Mouse (Mus musculus): ENCODE data around the gene Hip1r. TPM values are rescaled to one million over a fixed set of nuclear protein-coding genes. Genes with fewer than 3 reads are reported as not detected.

Hip1r gene
- polyA plus RNA-seq, 1 experiment from 2014 or later = 13.5 TPM

DNA sequence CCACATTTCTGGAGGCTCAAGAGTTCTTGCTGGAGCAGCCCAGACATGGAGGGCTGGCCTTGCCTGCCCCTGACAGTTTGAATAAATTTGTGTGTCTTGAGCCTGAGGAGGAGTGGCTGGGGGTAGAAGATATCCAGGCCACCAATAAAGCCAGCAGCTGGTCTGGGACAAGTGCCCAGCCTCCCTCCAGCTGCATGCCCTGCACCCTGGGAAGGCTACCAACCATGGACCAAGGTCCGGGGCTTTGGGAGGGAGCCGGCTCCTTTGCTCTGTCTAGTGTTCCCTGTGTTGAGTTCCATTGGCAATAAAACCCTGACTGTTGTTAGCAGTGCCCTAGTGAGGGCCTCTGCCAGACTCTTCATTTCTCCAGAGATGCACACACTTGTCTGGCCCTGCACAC is 29.4 kb downstream of the Hip1r start:
- H3K27me3 ChIP-seq (ENCODE audit: insufficient read depth, low read length) = no peaks in the 10 kb centered on the region
- H3K4me1 ChIP-seq (ENCODE audit: insufficient read depth) = peaks cover 8% of the 10 kb centered on the region
- H3K36me3 ChIP-seq (replicated peaks; ENCODE audit: insufficient read depth, low read length) = peaks cover 62% of the 10 kb centered on the region
- DNase-seq (no peak), ATAC-seq (no peak)
- TF ChIP-seq EP300 (IDR thresholded peaks at IDR 0.05; ENCODE audit: low read depth) = no peak
- no peak for TF ChIP-seq CTCF (IDR thresholded peaks at IDR 0.05; ENCODE audit: low read depth)
- H3K4me2 ChIP-seq (ENCODE audit: low read depth, low read length) = no peak overlapping the region
- H3K27ac ChIP-seq (ENCODE audit: low read depth) = peak overlapping the region; percentile 80
- WGBS (ENCODE audit: insufficient replicate concordance) = 74% methylated on average over 2 of the region's 2 CpGs
- H3K9me3 ChIP-seq (ENCODE audit: low read length) = no peaks in the 10 kb centered on the region
- no peak overlapping the region for H3K4me3 ChIP-seq (ENCODE audit: low read depth, low read length)
- no peak overlapping the region for H3K9ac ChIP-seq (replicated peaks)

DNA sequence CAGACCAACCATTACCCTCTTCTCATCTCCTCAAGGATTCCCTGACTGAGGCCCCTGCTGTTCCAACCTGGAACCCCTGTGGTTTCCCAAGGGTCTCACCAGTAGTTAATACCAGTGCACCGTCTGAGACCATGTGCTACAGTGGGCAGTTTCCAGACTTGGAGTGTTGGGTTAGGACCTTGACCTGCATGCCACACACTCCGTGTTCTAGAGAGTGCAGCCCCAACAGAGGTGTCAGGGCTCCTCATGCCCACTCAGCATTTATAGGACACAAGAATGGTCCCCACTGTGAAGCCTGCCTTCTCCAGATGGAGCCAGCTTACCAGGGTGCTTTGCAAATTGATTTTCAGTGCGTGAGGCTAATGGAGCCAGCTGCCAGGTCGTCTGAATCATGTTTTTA is 29.9 kb downstream of the Hip1r start:
- Histone ChIP-seq H3K4me1 (ENCODE audit: insufficient read depth) (peaks cover 8% of the 10 kb centered on the region), H3K9me3 (ENCODE audit: low read length) (no peaks in the 10 kb centered on the region), H3K4me3 (ENCODE audit: low read depth, low read length) (no peak overlapping the region), H3K36me3 (replicated peaks; ENCODE audit: insufficient read depth, low read length) (peaks cover 66% of the 10 kb centered on the region), H3K4me2 (ENCODE audit: low read depth, low read length) (no peak overlapping the region), H3K27ac (ENCODE audit: low read depth) (peak overlapping the region; percentile 80), H3K27me3 (ENCODE audit: insufficient read depth, low read length) (no peaks in the 10 kb centered on the region), H3K9ac (replicated peaks) (no peak overlapping the region)
- WGBS (ENCODE audit: insufficient replicate concordance) = 64% methylated on average over 4 of the region's 4 CpGs
- ATAC-seq (no peak), DNase-seq (no peak)
- no peak for TF ChIP-seq CTCF (IDR thresholded peaks at IDR 0.05; ENCODE audit: low read depth)
- TF ChIP-seq EP300 (IDR thresholded peaks at IDR 0.05; ENCODE audit: low read depth) = no peak

DNA sequence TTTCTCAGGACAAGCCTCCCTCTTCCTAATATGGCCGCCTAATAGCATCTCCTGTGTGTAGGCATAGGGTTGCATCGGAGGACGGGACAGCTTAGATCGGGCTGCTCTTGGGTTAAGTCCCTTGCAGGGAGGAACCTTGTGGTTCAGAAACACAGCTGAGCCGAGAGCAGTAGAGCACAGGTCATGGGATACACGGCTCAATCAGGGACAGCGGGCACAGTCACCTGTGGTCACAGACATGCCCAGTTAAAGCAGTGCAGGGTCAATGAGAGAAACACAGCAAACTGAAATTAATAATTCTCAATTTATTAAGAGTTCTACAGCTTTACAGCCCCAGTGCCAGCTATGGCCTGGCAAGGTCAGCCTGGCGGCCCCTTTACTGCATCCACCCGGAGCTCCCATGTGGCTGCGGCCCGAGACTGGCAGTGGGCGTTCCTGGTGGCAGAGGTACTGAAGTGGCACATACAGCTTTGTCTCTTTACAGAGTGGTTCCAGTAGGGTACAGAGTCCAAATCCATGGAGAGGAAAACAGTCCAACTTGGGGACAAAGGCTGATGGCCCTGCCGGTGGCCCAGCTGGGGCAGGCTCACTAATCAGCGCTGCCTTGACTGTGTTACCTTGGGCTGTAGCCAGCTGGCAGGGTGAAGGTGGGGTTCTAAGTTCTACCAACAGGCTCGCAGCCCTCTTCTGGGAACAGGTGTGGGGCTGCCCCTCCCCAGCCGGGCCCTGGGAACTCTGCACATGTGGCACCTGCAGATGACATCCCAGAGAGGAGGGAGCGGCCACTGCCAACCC is 31.1 kb downstream of the Hip1r start:
- H3K27me3 ChIP-seq (ENCODE audit: insufficient read depth, low read length) = no peaks in the 10 kb centered on the region
- 73% methylated on average over 17 of the region's 17 CpGs for WGBS (ENCODE audit: insufficient replicate concordance)
- no peaks in the 10 kb centered on the region for H3K9me3 ChIP-seq (ENCODE audit: low read length)
- H3K27ac ChIP-seq (ENCODE audit: low read depth) = peak overlapping the region; percentile 80
- H3K4me2 ChIP-seq (ENCODE audit: low read depth, low read length) = no peak overlapping the region
- H3K4me1 ChIP-seq (ENCODE audit: insufficient read depth) = peaks cover 10% of the 10 kb centered on the region
- DNase-seq (peak; percentile 81), ATAC-seq (peak; percentile 90)
- H3K4me3 ChIP-seq (ENCODE audit: low read depth, low read length) = no peak overlapping the region
- H3K9ac ChIP-seq (replicated peaks) = no peak overlapping the region
- peaks cover 73% of the 10 kb centered on the region for H3K36me3 ChIP-seq (replicated peaks; ENCODE audit: insufficient read depth, low read length)
- 0 out of 2 replicates have a peak, but pooled peaks have one; percentile 4 for TF ChIP-seq CTCF (IDR thresholded peaks at IDR 0.05; ENCODE audit: low read depth)
- TF ChIP-seq EP300 (IDR thresholded peaks at IDR 0.05; ENCODE audit: low read depth) = peak; percentile 58

DNA sequence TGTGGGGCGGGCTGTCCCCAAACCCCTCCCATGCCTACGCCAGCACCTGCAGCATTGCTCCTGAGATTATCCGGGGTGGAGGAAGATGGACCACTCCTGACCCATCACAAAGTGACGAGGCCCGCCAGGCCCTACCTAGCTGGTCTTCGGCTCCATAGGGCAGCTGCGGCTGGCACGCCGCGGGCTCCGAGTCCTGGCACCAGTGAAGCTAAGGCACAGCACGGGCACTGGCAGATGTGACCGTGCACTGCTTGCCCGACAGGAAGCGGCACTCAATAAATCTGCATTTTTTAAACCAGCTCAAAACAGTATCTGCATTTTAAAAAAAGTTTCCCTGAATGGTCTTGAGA is 31.7 kb downstream of the Hip1r start:
- Histone ChIP-seq H3K4me3 (ENCODE audit: low read depth, low read length) (no peak overlapping the region), H3K27ac (ENCODE audit: low read depth) (peak overlapping the region; percentile 80), H3K27me3 (ENCODE audit: insufficient read depth, low read length) (no peaks in the 10 kb centered on the region), H3K36me3 (replicated peaks; ENCODE audit: insufficient read depth, low read length) (peaks cover 74% of the 10 kb centered on the region), H3K4me2 (ENCODE audit: low read depth, low read length) (no peak overlapping the region), H3K4me1 (ENCODE audit: insufficient read depth) (peaks cover 14% of the 10 kb centered on the region), H3K9ac (replicated peaks) (no peak overlapping the region), H3K9me3 (ENCODE audit: low read length) (no peaks in the 10 kb centered on the region)
- DNase-seq = no peak
- no peak for ATAC-seq
- TF ChIP-seq EP300 (IDR thresholded peaks at IDR 0.05; ENCODE audit: low read depth) (no peak), CTCF (IDR thresholded peaks at IDR 0.05; ENCODE audit: low read depth) (no peak)
- 92% methylated on average over 15 of the region's 15 CpGs for WGBS (ENCODE audit: insufficient replicate concordance)

DNA sequence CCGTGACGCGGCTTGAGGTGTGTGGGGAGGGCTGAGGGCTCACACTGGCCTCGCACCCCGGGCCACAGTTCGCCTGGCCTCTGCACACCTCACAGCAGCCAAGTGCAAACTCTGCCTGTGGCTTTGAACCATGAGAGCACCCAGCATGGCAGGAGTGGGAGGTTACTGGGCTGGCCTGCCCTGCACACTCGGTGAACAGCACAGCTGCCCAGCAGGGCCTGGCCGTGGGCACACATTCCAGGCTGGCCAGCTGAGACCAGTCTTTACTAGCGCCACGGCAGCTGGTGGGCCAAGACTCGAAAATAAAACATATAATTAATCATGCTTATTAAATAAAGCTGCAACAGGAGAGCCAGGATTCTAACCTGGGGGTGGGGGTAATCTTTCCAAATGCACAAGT is 32.2 kb downstream of the Hip1r start:
- Histone ChIP-seq H3K4me1 (ENCODE audit: insufficient read depth) (peaks cover 19% of the 10 kb centered on the region), H3K4me3 (ENCODE audit: low read depth, low read length) (no peak overlapping the region), H3K36me3 (replicated peaks; ENCODE audit: insufficient read depth, low read length) (peaks cover 79% of the 10 kb centered on the region), H3K27ac (ENCODE audit: low read depth) (no peak overlapping the region), H3K9me3 (ENCODE audit: low read length) (no peaks in the 10 kb centered on the region), H3K9ac (replicated peaks) (no peak overlapping the region), H3K27me3 (ENCODE audit: insufficient read depth, low read length) (no peaks in the 10 kb centered on the region), H3K4me2 (ENCODE audit: low read depth, low read length) (no peak overlapping the region)
- WGBS (ENCODE audit: insufficient replicate concordance) = 83% methylated on average over 11 of the region's 11 CpGs
- ATAC-seq = no peak
- no peak for DNase-seq
- TF ChIP-seq EP300 (IDR thresholded peaks at IDR 0.05; ENCODE audit: low read depth) (no peak), CTCF (IDR thresholded peaks at IDR 0.05; ENCODE audit: low read depth) (no peak)

DNA sequence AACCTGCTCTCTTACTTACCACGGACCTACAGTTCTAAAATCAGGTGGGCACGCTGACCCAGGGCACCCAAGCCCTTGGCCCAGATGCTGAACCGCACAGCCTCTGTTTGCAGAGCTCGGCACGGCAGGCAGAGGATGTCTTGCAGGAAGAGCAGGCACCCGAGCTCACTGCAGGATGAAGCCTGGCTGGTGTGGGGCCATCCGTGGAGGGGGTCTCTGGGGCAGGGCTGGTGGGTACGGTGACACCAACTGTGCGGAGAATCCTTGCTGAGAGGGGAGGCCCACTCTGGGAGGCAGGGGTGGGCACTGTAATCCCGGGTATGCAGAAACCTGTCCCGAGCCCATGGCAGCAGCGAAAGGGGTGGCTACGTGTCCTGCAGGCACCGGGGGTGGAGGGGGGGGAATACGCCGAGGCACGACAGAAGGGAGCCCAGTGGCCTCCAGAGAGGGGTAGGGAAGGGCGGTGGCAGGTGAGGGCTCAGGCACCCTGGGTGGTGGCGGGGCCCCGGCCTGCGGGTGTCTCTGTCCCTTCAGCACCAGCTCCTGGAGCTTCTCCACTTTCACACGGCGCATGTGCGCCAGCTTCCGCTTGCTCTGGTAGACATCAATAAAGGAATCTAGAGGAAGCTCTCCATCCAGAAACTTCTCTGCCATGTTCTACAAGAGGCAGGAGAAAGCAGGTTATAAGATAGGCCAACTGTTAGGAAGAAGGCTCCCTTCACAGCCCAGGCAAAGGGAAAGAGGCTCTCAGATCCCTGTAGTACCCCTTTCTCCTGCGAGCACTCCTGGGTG is 32.9 kb downstream of the Hip1r start:
- no peak for TF ChIP-seq EP300 (IDR thresholded peaks at IDR 0.05; ENCODE audit: low read depth)
- TF ChIP-seq CTCF (IDR thresholded peaks at IDR 0.05; ENCODE audit: low read depth) = no peak
- no peaks in the 10 kb centered on the region for H3K9me3 ChIP-seq (ENCODE audit: low read length)
- H3K9ac ChIP-seq (replicated peaks) = no peak overlapping the region
- ATAC-seq (no peak), DNase-seq (no peak)
- 88% methylated on average over 26 of the region's 26 CpGs for WGBS (ENCODE audit: insufficient replicate concordance)
- H3K4me2 ChIP-seq (ENCODE audit: low read depth, low read length) = no peak overlapping the region
- H3K4me3 ChIP-seq (ENCODE audit: low read depth, low read length) = no peak overlapping the region
- peaks cover 23% of the 10 kb centered on the region for H3K4me1 ChIP-seq (ENCODE audit: insufficient read depth)
- no peaks in the 10 kb centered on the region for H3K27me3 ChIP-seq (ENCODE audit: insufficient read depth, low read length)
- H3K36me3 ChIP-seq (replicated peaks; ENCODE audit: insufficient read depth, low read length) = peaks cover 75% of the 10 kb centered on the region
- H3K27ac ChIP-seq (ENCODE audit: low read depth) = 0 out of 2 replicates have a peak overlapping the region, but pooled peaks have one; percentile 39

All from liver, postnatal 0 days (tissue).